Mouse (Mus musculus): ENCODE results near the gene Rpsa. TPM values are rescaled to one million over a fixed set of nuclear protein-coding genes. Genes with fewer than 3 reads are reported as not detected.

Rpsa gene
- total and polyA plus RNA-seq, 3 experiments, result 3,563 to 4,053 (median 3,991) TPM

DNA sequence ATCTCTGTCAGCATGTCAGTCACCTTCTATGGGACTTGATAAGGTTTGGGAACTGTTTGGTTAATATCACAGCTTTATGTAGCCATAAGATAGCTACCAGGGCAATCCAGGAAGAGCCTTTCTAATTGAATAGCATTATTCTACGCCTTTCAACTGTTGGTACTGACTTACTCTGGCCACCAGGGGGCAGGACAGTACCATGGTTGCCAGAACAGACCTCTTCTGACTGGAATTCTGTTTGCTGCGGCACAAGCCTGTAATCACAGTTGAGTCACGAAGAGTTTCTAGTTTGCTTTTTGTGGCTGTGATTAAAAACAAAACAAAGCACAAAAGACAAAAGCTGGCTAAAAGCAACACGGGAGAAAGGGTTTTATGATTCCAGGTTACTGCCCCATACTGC, 13.2 kb downstream of the Rpsa start (continued):
- no peak for TF ChIP-seq NRF1 (IDR thresholded peaks at IDR 0.05; ENCODE audit: low read depth, low read length)
- TF ChIP-seq BHLHE40 (IDR thresholded peaks at IDR 0.05; ENCODE audit: low read depth, low read length), result no peak
- TF ChIP-seq IRF4 (IDR thresholded peaks at IDR 0.05; ENCODE audit: low read depth, low read length), result no peak
- no peak for TF ChIP-seq MAFK (IDR thresholded peaks at IDR 0.05; ENCODE audit: insufficient replicate concordance, low read length)

DNA sequence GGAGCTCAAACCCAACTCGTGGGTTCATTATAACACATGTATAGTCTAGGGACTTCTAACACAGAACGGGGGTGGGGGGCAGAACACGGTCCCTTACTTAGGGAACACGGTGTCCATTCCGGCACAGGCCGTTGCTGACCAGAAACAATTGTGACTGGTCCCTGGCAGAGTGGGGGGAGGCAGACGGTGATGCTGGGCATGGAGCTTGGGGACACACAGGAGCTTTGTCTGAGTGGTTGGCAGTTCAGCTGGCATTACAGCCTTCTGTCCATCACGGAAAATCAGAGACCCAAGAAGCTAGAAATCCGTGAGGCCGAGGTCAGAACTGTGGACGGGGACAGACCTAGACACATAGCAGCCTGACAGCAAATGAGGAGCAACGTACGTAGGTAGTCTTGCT, 17.0 kb downstream of the Rpsa start:
- no peak for DNase-seq (ENCODE audit: extremely low read depth)
- in situ Hi-C loops (cut with MboI; ENCODE audit: low pct_ligation_motif_present, low pct_unique_long_range_greater_than_20kb, low sequenced_read_pairs) (no loop called here), dilution Hi-C loops (cut with MboI; ENCODE audit: extremely low pct_ligation_motif_present, extremely low pct_unique_long_range_greater_than_20kb, low sequenced_read_pairs) (no loop called here)
- H3K79me2 ChIP-seq (replicated peaks; ENCODE audit: control insufficient read depth, extremely low read depth, insufficient read depth, poor library complexity, severe bottlenecking), result no peaks in the 10 kb centered on the region
- no peaks in the 10 kb centered on the region for H3K36me3 ChIP-seq (replicated peaks in 1 of 2; ENCODE audit: control insufficient read depth in 1 of 2, insufficient read depth in 1 of 2, low read length in 1 of 2)
- H3K9ac ChIP-seq (ENCODE audit: insufficient read depth, low read depth), result no peak overlapping the region
- H3K4me2 ChIP-seq (ENCODE audit: insufficient read depth, low read depth, poor library complexity, severe bottlenecking), result no peak overlapping the region
- H3K27ac ChIP-seq (ENCODE audit: insufficient read depth, low read depth), result no peak overlapping the region
- no peaks in the 10 kb centered on the region; a peak in 1 of 4 replicates for H3K4me1 ChIP-seq (ENCODE audit: control insufficient read depth in 1 of 2, insufficient read depth in 2 of 2)
- H3K4me3 ChIP-seq (replicated peaks in 1 of 3; ENCODE audit: low read depth in 2 of 3, low read length in 2 of 3, poor library complexity in 1 of 3), result no peak overlapping the region
- TF ChIP-seq SIN3A (IDR thresholded peaks at IDR 0.05; ENCODE audit: low read length) (no peak), HCFC1 (IDR thresholded peaks at IDR 0.05; ENCODE audit: low read depth, low read length) (no peak), SMC3 (IDR thresholded peaks at IDR 0.05; ENCODE audit: low read depth, low read length) (no peak), UBTF (IDR thresholded peaks at IDR 0.05; ENCODE audit: low read depth, low read length) (no peak), USF2 (conservative IDR thresholded peaks at IDR 0.05; ENCODE audit: low read depth, low read length) (no peak), EP300 (IDR thresholded peaks at IDR 0.05; ENCODE audit: low read length) (no peak)
- H3K27me3 ChIP-seq (replicated peaks), result peaks cover 13% of the 10 kb centered on the region
- H3K9me3 ChIP-seq (replicated peaks; ENCODE audit: low read length), result peaks cover 4% of the 10 kb centered on the region

DNA sequence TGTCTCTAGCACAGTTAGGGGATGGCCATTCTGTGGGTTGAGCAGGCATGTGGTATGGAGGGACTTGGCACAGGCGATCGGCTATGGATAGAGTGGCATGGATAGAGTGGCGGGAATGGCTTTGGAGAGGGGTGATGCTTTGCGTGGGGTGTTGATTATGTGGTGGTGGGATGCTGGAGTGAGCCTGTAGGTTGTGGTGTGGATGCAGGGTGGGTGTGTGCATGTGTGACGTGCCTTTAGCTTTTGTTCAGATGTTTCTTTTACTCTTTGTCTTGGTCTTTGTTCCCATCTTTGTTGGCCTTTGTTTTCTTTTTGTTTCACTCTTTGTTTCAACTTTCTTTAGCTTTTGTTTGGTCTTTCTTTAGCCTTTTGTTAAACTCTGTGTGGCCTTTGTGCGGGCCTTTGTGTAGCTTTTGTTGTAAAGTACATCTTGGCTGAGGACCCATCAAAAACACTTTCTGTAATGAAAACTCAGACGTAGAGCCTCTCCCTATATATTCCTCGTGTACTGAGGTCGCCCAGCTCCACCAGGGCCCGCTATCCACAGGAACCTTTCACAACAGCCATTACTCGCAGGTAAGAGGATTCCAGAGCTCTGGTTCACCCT, 21.8 kb downstream of the Rpsa start, which contains the start of gene Mobp:
Mobp (plus strand) TSS at position 486 of the 607 bp plus-strand sequence.
- DNase-seq (ENCODE audit: extremely low read depth), result no peak
- Histone ChIP-seq H3K79me2 (replicated peaks; ENCODE audit: control insufficient read depth, extremely low read depth, insufficient read depth, poor library complexity, severe bottlenecking) (no peaks in the 10 kb centered on the region), H3K4me1 (ENCODE audit: control insufficient read depth in 1 of 2, insufficient read depth in 2 of 2) (peaks cover 2 to 10% of the 10 kb centered on the region in 2 experiments; a peak in 2 of 4 replicates), H3K27me3 (replicated peaks) (peaks cover 29% of the 10 kb centered on the region), H3K36me3 (replicated peaks in 1 of 2; ENCODE audit: control insufficient read depth in 1 of 2, insufficient read depth in 1 of 2, low read length in 1 of 2) (no peaks in the 10 kb centered on the region), H3K4me3 (replicated peaks in 1 of 3; ENCODE audit: low read depth in 2 of 3, low read length in 2 of 3, poor library complexity in 1 of 3) (no peak within 1 kb of the TSS), H3K9ac (ENCODE audit: insufficient read depth, low read depth) (no peak within 1 kb of the TSS), H3K9me3 (replicated peaks; ENCODE audit: low read length) (no peaks in the 10 kb centered on the region), H3K4me2 (ENCODE audit: insufficient read depth, low read depth, poor library complexity, severe bottlenecking) (no peak within 1 kb of the TSS), H3K27ac (ENCODE audit: insufficient read depth, low read depth) (no peak within 1 kb of the TSS)
- TF ChIP-seq BHLHE40 (IDR thresholded peaks at IDR 0.05; ENCODE audit: low read depth, low read length) (no peak), SMC3 (IDR thresholded peaks at IDR 0.05; ENCODE audit: low read depth, low read length) (no peak), USF2 (conservative IDR thresholded peaks at IDR 0.05; ENCODE audit: low read depth, low read length) (no peak), MAX (IDR thresholded peaks at IDR 0.05; ENCODE audit: low read length) (no peak), SIN3A (IDR thresholded peaks at IDR 0.05; ENCODE audit: low read length) (no peak), MXI1 (IDR thresholded peaks at IDR 0.05; ENCODE audit: low read depth, low read length) (no peak), CHD2 (IDR thresholded peaks at IDR 0.05; ENCODE audit: low read length) (no peak), TBP (conservative IDR thresholded peaks at IDR 0.05; ENCODE audit: low read depth, low read length) (no peak), ZC3H11A (IDR thresholded peaks at IDR 0.05; ENCODE audit: low read depth, low read length) (no peak), POLR2AphosphoS2 (IDR thresholded peaks at IDR 0.05; ENCODE audit: low read depth, low read length) (no peak), EP300 (IDR thresholded peaks at IDR 0.05; ENCODE audit: low read length) (no peak), ELF1 (IDR thresholded peaks at IDR 0.05; ENCODE audit: low read depth, low read length) (no peak), NELFE (IDR thresholded peaks at IDR 0.05; ENCODE audit: low read depth, low read length) (no peak), KAT2A (IDR thresholded peaks at IDR 0.05; ENCODE audit: insufficient replicate concordance, low read length) (no peak), E2F4 (IDR thresholded peaks at IDR 0.05; ENCODE audit: insufficient replicate concordance, low read depth, low read length) (no peak), MAFK (IDR thresholded peaks at IDR 0.05; ENCODE audit: insufficient replicate concordance, low read length) (no peak), JUND (conservative IDR thresholded peaks at IDR 0.05; ENCODE audit: low read depth, low read length) (no peak), USF1 (IDR thresholded peaks at IDR 0.05; ENCODE audit: low read depth, low read length) (no peak), ETS1 (conservative IDR thresholded peaks at IDR 0.05; ENCODE audit: low read depth, low read length) (no peak)
- dilution Hi-C loops (cut with MboI; ENCODE audit: extremely low pct_ligation_motif_present, extremely low pct_unique_long_range_greater_than_20kb, low sequenced_read_pairs), result no loop called here
- in situ Hi-C loops (cut with MboI; ENCODE audit: low pct_ligation_motif_present, low pct_unique_long_range_greater_than_20kb, low sequenced_read_pairs), result no loop called here
